Mouse (Mus musculus) splenic B cell, adult 2 months (primary cell): ENCODE results near the gene Fzd9.

Experiments used
- DNase-seq: peaks from one replicate; pipeline ENCODE4 v3.0.0-alpha.2; 2011; ENCODE audit warnings: low read depth, low spot score
- H3K27me3 ChIP-seq: 2 replicates; pipeline ENCODE4 v1.6.1; 2012; ENCODE audit warnings: mild to moderate bottlenecking, low read length, moderate library complexity, mixed read lengths; ENCODE audit not compliant: control insufficient read depth, poor library complexity, insufficient read depth, severe bottlenecking
- H3K36me3 ChIP-seq: 2 replicates; pipeline ENCODE4 v1.6.1; 2012; ENCODE audit warnings: mild to moderate bottlenecking, low read length, moderate library complexity, mixed read lengths; ENCODE audit not compliant: control insufficient read depth, poor library complexity, insufficient read depth, severe bottlenecking

Gene Fzd9

GRCm38 (mm10) chr5:135251079-135251454 is at the start of gene Fzd9:
Gene Fzd9, minus strand, starts transcription at chr5:135251230.
- DNase-seq = peak; percentile 84
- H3K27me3 ChIP-seq = no peaks in the 10 kb centered on the region
- no peaks in the 10 kb centered on the region; the same call in 1 of the 2 replicates for H3K36me3 ChIP-seq

- Histone ChIP-seq H3K36me3 (no peaks in the 10 kb centered on the region), H3K27me3 (no peaks in the 10 kb centered on the region)
- no peak for DNase-seq
Measured at GRCm38 (mm10) chr5:135292001-135292400, 41.0 kb upstream of the Fzd9 start.

- H3K36me3 ChIP-seq = no peaks in the 10 kb centered on the region
- H3K27me3 ChIP-seq = no peaks in the 10 kb centered on the region
- DNase-seq = no peak
Measured at GRCm38 (mm10) chr5:135291193-135291592, 40.2 kb upstream of the Fzd9 start.

- no peak for DNase-seq
- Histone ChIP-seq H3K27me3 (no peaks in the 10 kb centered on the region), H3K36me3 (no peaks in the 10 kb centered on the region)
Measured at GRCm38 (mm10) chr5:135290703-135291102, 39.7 kb upstream of the Fzd9 start.

- no peak for DNase-seq
- no peaks in the 10 kb centered on the region for H3K36me3 ChIP-seq
- H3K27me3 ChIP-seq = no peaks in the 10 kb centered on the region
Measured at GRCm38 (mm10) chr5:135286926-135287325, 35.9 kb upstream of the Fzd9 start.

- peak; percentile 82 for DNase-seq
- Histone ChIP-seq H3K27me3 (no peaks in the 10 kb centered on the region), H3K36me3 (no peaks in the 10 kb centered on the region)
Measured at GRCm38 (mm10) chr5:135286185-135286584, 35.2 kb upstream of the Fzd9 start.

GRCm38 (mm10) chr5:135285211-135285610 is 34.2 kb upstream of the Fzd9 start:
- Histone ChIP-seq H3K36me3 (no peaks in the 10 kb centered on the region), H3K27me3 (no peaks in the 10 kb centered on the region)
- no peak for DNase-seq

GRCm38 (mm10) chr5:135280226-135280625 is 29.2 kb upstream of the Fzd9 start:
- Histone ChIP-seq H3K36me3 (no peaks in the 10 kb centered on the region), H3K27me3 (no peaks in the 10 kb centered on the region; the same call in 1 of the 2 replicates)
- no peak for DNase-seq

GRCm38 (mm10) chr5:135276597-135276996 is 25.6 kb upstream of the Fzd9 start:
- H3K36me3 ChIP-seq = no peaks in the 10 kb centered on the region
- no peak for DNase-seq
- no peaks in the 10 kb centered on the region; the same call in 1 of the 2 replicates for H3K27me3 ChIP-seq

- H3K36me3 ChIP-seq = no peaks in the 10 kb centered on the region
- no peak for DNase-seq
- no peaks in the 10 kb centered on the region; the same call in 1 of the 2 replicates for H3K27me3 ChIP-seq
Measured at GRCm38 (mm10) chr5:135274663-135275396, 23.8 kb upstream of the Fzd9 start.

- no peaks in the 10 kb centered on the region for H3K27me3 ChIP-seq
- H3K36me3 ChIP-seq = no peaks in the 10 kb centered on the region
- DNase-seq = no peak
Measured at GRCm38 (mm10) chr5:135271563-135272165, 20.6 kb upstream of the Fzd9 start.

- Histone ChIP-seq H3K36me3 (no peaks in the 10 kb centered on the region), H3K27me3 (no peaks in the 10 kb centered on the region)
- DNase-seq = no peak
Measured at GRCm38 (mm10) chr5:135270361-135270760, 19.3 kb upstream of the Fzd9 start.

- Histone ChIP-seq H3K27me3 (no peaks in the 10 kb centered on the region), H3K36me3 (no peaks in the 10 kb centered on the region)
Measured at GRCm38 (mm10) chr5:135269451-135269850, 18.4 kb upstream of the Fzd9 start.

GRCm38 (mm10) chr5:135264548-135264947 is 13.5 kb upstream of the Fzd9 start:
- Histone ChIP-seq H3K27me3 (no peaks in the 10 kb centered on the region; the same call in 1 of the 2 replicates), H3K36me3 (no peaks in the 10 kb centered on the region)
- peak; percentile 27 for DNase-seq

More at GRCm38 (mm10) chr5:135269451-135269850, 18.4 kb upstream of the Fzd9 start:
- DNase-seq = no peak

GRCm38 (mm10) chr5:135263866-135264503 is 13.0 kb upstream of the Fzd9 start:
- no peak for DNase-seq
- no peaks in the 10 kb centered on the region; the same call in 1 of the 2 replicates for H3K27me3 ChIP-seq
- H3K36me3 ChIP-seq = no peaks in the 10 kb centered on the region
